Mouse (Mus musculus) liver, embryonic 14.5 days (tissue): ENCODE measurements around the gene Recql5. TPM values are rescaled to one million over a fixed set of nuclear protein-coding genes. Genes with fewer than 3 reads are reported as not detected.

Source experiments
- ATAC-seq: fragments of 200-750 bp; cut with Nextera tagmentation; 2 replicates; pipeline ENCODE4 v1.8.0; 2017; ENCODE audit warnings: moderate number of reproducible peaks, mild to moderate bottlenecking, moderate library complexity; ENCODE audit not compliant: insufficient read depth
- DNase-seq, 3 experiments: peaks; one replicate each; pipeline ENCODE4 v3.0.0-alpha.2; 2012 to 2013; ENCODE audit warnings: low read depth in 3 of 3, low spot score in 3 of 3
- H3K27ac ChIP-seq: fragments of 300-500 bp; sonication (generic); 2 replicates; pipeline ENCODE4 v1.5.1; 2014; ENCODE audit warnings: moderate library complexity, mild to moderate bottlenecking, control low read depth, inconsistent platforms
- H3K27me3 ChIP-seq: fragments of 300-500 bp; sonication (generic); 2 replicates; pipeline ENCODE4 v1.6.1; 2014; ENCODE audit warnings: mild to moderate bottlenecking, low read length, moderate library complexity; ENCODE audit not compliant: control insufficient read depth, insufficient read depth
- H3K36me3 ChIP-seq: fragments of 300-500 bp; sonication (generic); replicated peaks from 2 replicates; pipeline ENCODE4 v1.6.1; 2014; ENCODE audit warnings: low read depth; ENCODE audit not compliant: control insufficient read depth, insufficient read depth
- H3K4me1 ChIP-seq, 2 experiments: fragments of 200-500 bp in 1 of 2; fragments of 300-500 bp in 1 of 2; sonication (generic) in 1 of 2; replicated peaks; 2 replicates each; pipeline ENCODE4 v1.6.1; 2012 to 2014; ENCODE audit warnings: antibody characterized with exemption in 1 of 2, inconsistent platforms in 1 of 2, low read length in 1 of 2; ENCODE audit not compliant: control insufficient read depth in 2 of 2, insufficient read depth in 2 of 2
- H3K4me2 ChIP-seq: fragments of 300-500 bp; sonication (generic); 2 replicates; pipeline ENCODE4 v1.6.1; 2014; ENCODE audit warnings: low read depth, mild to moderate bottlenecking, control low read depth, moderate library complexity
- H3K4me3 ChIP-seq, 2 experiments: fragments of 200-500 bp in 1 of 2; fragments of 300-500 bp in 1 of 2; sonication (generic) in 1 of 2; 2 replicates each; pipeline ENCODE4 v1.5.1; 2012 to 2014; ENCODE audit warnings: low read depth in 2 of 2, low read length in 2 of 2, mild to moderate bottlenecking in 2 of 2, control low read depth in 1 of 2, inconsistent platforms in 1 of 2, moderate library complexity in 1 of 2; ENCODE audit not compliant: insufficient read depth in 1 of 2
- H3K9ac ChIP-seq: fragments of 300-500 bp; sonication (generic); replicated peaks from 2 replicates; pipeline ENCODE4 v1.6.1; 2014; ENCODE audit warnings: mild to moderate bottlenecking, control low read depth, moderate library complexity
- H3K9me3 ChIP-seq: fragments of 300-500 bp; sonication (generic); 2 replicates; pipeline ENCODE4 v1.6.1; 2016; ENCODE audit warnings: low read length, mixed read lengths; ENCODE audit not compliant: control insufficient read depth
- CTCF ChIP-seq: IDR thresholded peaks from 2 replicates; pipeline ENCODE4 v1.5.1; 2016; ENCODE audit warnings: antibody characterized with exemption, low read depth, control low read depth
- EP300 ChIP-seq: IDR thresholded peaks from 2 replicates; pipeline ENCODE4 v1.6.1; 2016; ENCODE audit warnings: antibody characterized with exemption, low read depth
- WGBS: fragments of 180-500 bp; shearing (Covaris S2); extraction: QIAGEN DNeasy Blood & Tissue Kit; methylation state at CpG from one replicate; pipeline ENCODE4 v1.1.7; 2014; ENCODE audit not compliant: insufficient replicate concordance; 5-methylcytosine and 5-hydroxymethylcytosine counted together
- polyA plus RNA-seq, 2 experiments: library from polyadenylated mRNA; depleted of rRNA in 1 of 2; stranded (reverse) in 1 of 2; unstranded in 1 of 2; fragments of >200 nt; fragmentation: Nextera tagmentation in 1 of 2; extraction: Ambion mirVana in 1 of 2; gene quantifications; 2 replicates each; pipeline versions ENCODE4 v1.2.1 to v1.2.3; 2012 to 2014

The Recql5 gene
- polyA plus RNA-seq, 2 experiments, result 6.1 to 7.3 TPM

GRCm38 (mm10) chr11:115902177-115902576 lies 31.1 kb downstream of the Recql5 start:
- Histone ChIP-seq H3K9ac (peak overlapping the region; percentile 90), H3K27ac (peak overlapping the region; percentile 100), H3K4me2 (peak overlapping the region; percentile 95), H3K9me3 (no peaks in the 10 kb centered on the region), H3K27me3 (no peaks in the 10 kb centered on the region), H3K36me3 (peaks cover 39% of the 10 kb centered on the region), H3K4me1 (peaks cover 60 to 66% of the 10 kb centered on the region in 2 experiments), H3K4me3 (peak overlapping the region; percentile 70)
- DNase-seq (no peak), ATAC-seq (no peak)
- WGBS, result 19% methylated on average over 5 of the region's 5 CpGs
- TF ChIP-seq CTCF, result no peak
- no peak for TF ChIP-seq EP300

GRCm38 (mm10) chr11:115901338-115902161 lies 31.7 kb downstream of the Recql5 start:
- Histone ChIP-seq H3K4me1 (peaks cover 60 to 66% of the 10 kb centered on the region in 2 experiments), H3K27ac (peak overlapping the region; percentile 100)
- DNase-seq, result peak; percentile 76 to 80 (median 77)

GRCm38 (mm10) chr11:115900561-115901337 lies 32.5 kb downstream of the Recql5 start:
- Histone ChIP-seq H3K4me2 (peak overlapping the region; percentile 95), H3K27me3 (no peaks in the 10 kb centered on the region), H3K9ac (peak overlapping the region; percentile 90), H3K4me3 (peak overlapping the region; percentile 70), H3K36me3 (peaks cover 24% of the 10 kb centered on the region), H3K9me3 (no peaks in the 10 kb centered on the region), H3K4me1 (peaks cover 56 to 63% of the 10 kb centered on the region in 2 experiments), H3K27ac (peak overlapping the region; percentile 100)
- no peak for DNase-seq
- TF ChIP-seq EP300, result no peak
- no peak for TF ChIP-seq CTCF
- 16% methylated on average over 8 of the region's 8 CpGs for WGBS
- ATAC-seq, result no peak

More at GRCm38 (mm10) chr11:115901338-115902161, 31.7 kb downstream of the Recql5 start:
- H3K4me3 ChIP-seq, result peak overlapping the region; percentile 70
- no peaks in the 10 kb centered on the region for H3K9me3 ChIP-seq
- peaks cover 32% of the 10 kb centered on the region for H3K36me3 ChIP-seq
- peak overlapping the region; percentile 95 for H3K4me2 ChIP-seq
- H3K27me3 ChIP-seq, result no peaks in the 10 kb centered on the region
- H3K9ac ChIP-seq, result peak overlapping the region; percentile 90
- 14% methylated on average over 9 of the region's 9 CpGs for WGBS
- TF ChIP-seq CTCF (no peak), EP300 (peak; percentile 92)
- peak; percentile 58 for ATAC-seq

GRCm38 (mm10) chr11:115899486-115900266 lies 33.6 kb downstream of the Recql5 start, which contains the start of gene Smim5:
Smim5 (plus strand) TSS chr11:115899966.
- H3K27me3 ChIP-seq, result no peaks in the 10 kb centered on the region
- peaks cover 14% of the 10 kb centered on the region for H3K36me3 ChIP-seq
- TF ChIP-seq EP300, result 0 out of 2 replicates have a peak, but pooled peaks have one; percentile 5
- peak; percentile 31; the same call in 1 of the 2 replicates for TF ChIP-seq CTCF
- ATAC-seq (peak; percentile 22), DNase-seq (peak in 1 of 3 experiments; percentile 79)
- peak within 1 kb of the TSS; percentile 90 for H3K9ac ChIP-seq
- 17% methylated on average over 16 of the region's 16 CpGs for WGBS
- H3K4me2 ChIP-seq, result peak within 1 kb of the TSS; percentile 95
- H3K9me3 ChIP-seq, result no peaks in the 10 kb centered on the region
- H3K27ac ChIP-seq, result peak within 1 kb of the TSS; percentile 100
- H3K4me1 ChIP-seq, result peaks cover 46 to 53% of the 10 kb centered on the region in 2 experiments
- peak within 1 kb of the TSS; percentile 70 for H3K4me3 ChIP-seq
